Mouse (Mus musculus) splenic B cell, adult 2 months (primary cell): ENCODE data around the gene Fosl2.
A peak's percentile ranks its signal among the peaks of the same experiment; 100 is the strongest.

ENCODE experiments used
- DNase-seq: peaks from one replicate; pipeline ENCODE4 v3.0.0-alpha.2; 2011; ENCODE audit warnings: low read depth, low spot score
- H3K27me3 ChIP-seq: 2 replicates; pipeline ENCODE4 v1.6.1; 2012; ENCODE audit warnings: mild to moderate bottlenecking, low read length, moderate library complexity, mixed read lengths; ENCODE audit not compliant: control insufficient read depth, poor library complexity, insufficient read depth, severe bottlenecking
- H3K36me3 ChIP-seq: 2 replicates; pipeline ENCODE4 v1.6.1; 2012; ENCODE audit warnings: mild to moderate bottlenecking, low read length, moderate library complexity, mixed read lengths; ENCODE audit not compliant: control insufficient read depth, poor library complexity, insufficient read depth, severe bottlenecking

Fosl2 gene

GRCm38 (mm10) chr5:32135336-32136206 is at the start of gene Fosl2:
Fosl2 (plus strand) TSS chr5:32135801.
- DNase-seq = peak; percentile 82
- no peaks in the 10 kb centered on the region for H3K36me3 ChIP-seq
- H3K27me3 ChIP-seq = peaks cover 2% of the 10 kb centered on the region; the same call in 1 of the 2 replicates

GRCm38 (mm10) chr5:32085971-32086370 is 49.6 kb upstream of the Fosl2 start:
- no peak for DNase-seq
- H3K27me3 ChIP-seq = no peaks in the 10 kb centered on the region
- no peaks in the 10 kb centered on the region for H3K36me3 ChIP-seq

GRCm38 (mm10) chr5:32086526-32087090 is 49.0 kb upstream of the Fosl2 start:
- no peaks in the 10 kb centered on the region for H3K36me3 ChIP-seq
- no peak for DNase-seq
- H3K27me3 ChIP-seq = no peaks in the 10 kb centered on the region

GRCm38 (mm10) chr5:32089481-32089880 is 46.1 kb upstream of the Fosl2 start:
- Histone ChIP-seq H3K27me3 (no peaks in the 10 kb centered on the region), H3K36me3 (no peaks in the 10 kb centered on the region)
- DNase-seq = no peak

- H3K27me3 ChIP-seq = no peaks in the 10 kb centered on the region
- DNase-seq = no peak
Observed at GRCm38 (mm10) chr5:32092281-32092680, 43.3 kb upstream of the Fosl2 start.

GRCm38 (mm10) chr5:32098691-32099090 is 36.9 kb upstream of the Fosl2 start:
- Histone ChIP-seq H3K36me3 (no peaks in the 10 kb centered on the region), H3K27me3 (no peaks in the 10 kb centered on the region)
- no peak for DNase-seq

More at GRCm38 (mm10) chr5:32092281-32092680, 43.3 kb upstream of the Fosl2 start:
- H3K36me3 ChIP-seq = no peaks in the 10 kb centered on the region

- no peak for DNase-seq
- Histone ChIP-seq H3K36me3 (no peaks in the 10 kb centered on the region), H3K27me3 (no peaks in the 10 kb centered on the region)
Observed at GRCm38 (mm10) chr5:32102484-32102883, 33.1 kb upstream of the Fosl2 start.

- Histone ChIP-seq H3K36me3 (no peaks in the 10 kb centered on the region), H3K27me3 (no peaks in the 10 kb centered on the region)
- no peak for DNase-seq
Observed at GRCm38 (mm10) chr5:32102971-32103431, 32.6 kb upstream of the Fosl2 start.

- Histone ChIP-seq H3K36me3 (no peaks in the 10 kb centered on the region), H3K27me3 (no peaks in the 10 kb centered on the region)
- no peak for DNase-seq
Observed at GRCm38 (mm10) chr5:32103545-32103944, 32.1 kb upstream of the Fosl2 start.

GRCm38 (mm10) chr5:32104119-32104990 is 31.2 kb upstream of the Fosl2 start:
- no peaks in the 10 kb centered on the region for H3K36me3 ChIP-seq
- H3K27me3 ChIP-seq = no peaks in the 10 kb centered on the region
- peak; percentile 61 for DNase-seq

GRCm38 (mm10) chr5:32106473-32107140 is 29.0 kb upstream of the Fosl2 start:
- Histone ChIP-seq H3K36me3 (no peaks in the 10 kb centered on the region), H3K27me3 (no peaks in the 10 kb centered on the region)
- no peak for DNase-seq

- Histone ChIP-seq H3K27me3 (no peaks in the 10 kb centered on the region), H3K36me3 (no peaks in the 10 kb centered on the region)
- no peak for DNase-seq
Observed at GRCm38 (mm10) chr5:32110651-32111050, 24.9 kb upstream of the Fosl2 start.

- Histone ChIP-seq H3K27me3 (no peaks in the 10 kb centered on the region), H3K36me3 (no peaks in the 10 kb centered on the region)
- DNase-seq = peak; percentile 34
Observed at GRCm38 (mm10) chr5:32112206-32112916, 23.2 kb upstream of the Fosl2 start.

- Histone ChIP-seq H3K36me3 (no peaks in the 10 kb centered on the region), H3K27me3 (no peaks in the 10 kb centered on the region)
- no peak for DNase-seq
Observed at GRCm38 (mm10) chr5:32120901-32121376, 14.7 kb upstream of the Fosl2 start.
